Mouse (Mus musculus) cerebellum, postnatal 14 days (tissue): ENCODE measurements at regions not wholly inside any gene's neighbourhood (a gene's known extent, or its start where the extent isn't known, plus 50 kb on each side); places are given as distances from the start of the nearest gene placed in this dataset.

Experiments used
- DNase-seq, 2 experiments: peaks; one replicate each; pipeline ENCODE4 v3.0.0; 2021; ENCODE audit warnings: mixed read lengths in 2 of 2

- DNase-seq = no peak
Observed at GRCm38 (mm10) chr13:43852888-43853287, 68.3 kb downstream of the Cd83 start.

DNA sequence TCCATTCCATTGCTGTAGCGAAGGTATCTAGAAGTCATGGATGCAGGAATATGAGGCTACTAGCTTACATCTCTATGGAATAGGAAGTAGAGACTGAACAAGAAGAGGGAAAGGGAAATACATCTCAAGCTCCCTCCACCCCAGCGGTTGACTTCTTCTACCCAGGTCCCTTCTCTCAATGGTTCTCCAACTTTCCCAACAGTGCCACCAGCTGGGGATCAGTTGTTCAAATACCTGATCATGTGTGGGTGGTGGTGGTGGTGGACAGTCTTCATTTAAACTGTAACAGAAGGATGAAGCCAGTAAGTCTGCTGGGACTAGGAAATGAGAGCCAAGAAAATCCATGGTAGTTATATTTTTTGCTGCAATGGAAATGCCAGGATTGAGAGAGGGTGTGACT, 70.4 kb downstream of the Cd83 start:
- DNase-seq = no peak

GRCm38 (mm10) chr13:43860932-43861331, 76.4 kb downstream of the Cd83 start:
- DNase-seq = no peak

GRCm38 (mm10) chr13:43861424-43861823, 76.8 kb downstream of the Cd83 start:
- no peak for DNase-seq

- no peak for DNase-seq
Observed at GRCm38 (mm10) chr13:43862056-43862455, 77.5 kb downstream of the Cd83 start.

GRCm38 (mm10) chr13:43862586-43862985, 78.0 kb downstream of the Cd83 start:
- DNase-seq = no peak

DNA sequence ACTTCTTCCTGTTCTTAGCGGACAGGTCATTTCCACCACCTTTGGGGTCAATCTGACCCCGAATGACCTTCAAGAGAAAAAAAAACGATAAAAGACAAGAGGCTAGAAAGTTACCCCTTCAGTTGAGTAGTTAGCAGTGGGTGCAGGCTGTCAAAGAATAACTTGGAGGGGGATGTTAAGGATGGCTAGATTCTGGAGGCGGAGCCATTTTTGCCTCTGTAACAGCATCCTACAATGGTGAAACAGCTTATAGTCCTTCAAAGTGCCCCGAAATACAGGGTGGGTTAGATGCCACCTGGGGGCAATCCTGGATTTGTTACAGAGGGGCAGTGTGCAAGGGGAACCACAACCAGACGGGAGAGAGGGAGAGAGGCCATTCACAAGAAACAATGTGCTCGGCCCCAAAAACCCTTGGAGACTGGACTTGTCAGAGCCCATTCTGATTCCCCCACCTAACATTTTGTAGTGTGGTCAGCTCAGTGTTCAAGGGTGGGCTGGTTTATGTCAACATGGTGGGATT, 79.1 kb downstream of the Cd83 start:
- DNase-seq = no peak

GRCm38 (mm10) chr13:43864153-43864861, 79.7 kb downstream of the Cd83 start:
- peak; percentile 100 for DNase-seq

DNA sequence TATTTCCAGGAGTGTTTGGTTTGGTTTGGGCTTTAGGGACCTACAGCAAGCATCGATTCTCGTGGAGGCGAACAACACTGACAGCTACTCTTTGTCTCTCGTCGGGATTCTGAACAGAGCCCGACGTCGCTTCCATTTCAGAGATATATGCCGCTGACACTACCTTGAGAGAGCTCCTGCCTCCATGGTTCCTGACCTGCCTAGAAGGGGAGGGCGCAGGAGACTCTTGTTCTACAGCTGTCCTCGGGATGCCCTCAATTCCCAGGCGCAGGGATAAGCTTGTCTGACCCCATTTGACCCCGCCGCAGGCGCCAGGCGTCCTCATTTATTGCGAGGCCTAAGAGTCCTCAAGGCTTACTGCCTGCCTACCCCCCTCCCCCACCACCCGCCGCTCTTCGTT, 80.5 kb downstream of the Cd83 start:
- peak; percentile 49 to 51 for DNase-seq

DNA sequence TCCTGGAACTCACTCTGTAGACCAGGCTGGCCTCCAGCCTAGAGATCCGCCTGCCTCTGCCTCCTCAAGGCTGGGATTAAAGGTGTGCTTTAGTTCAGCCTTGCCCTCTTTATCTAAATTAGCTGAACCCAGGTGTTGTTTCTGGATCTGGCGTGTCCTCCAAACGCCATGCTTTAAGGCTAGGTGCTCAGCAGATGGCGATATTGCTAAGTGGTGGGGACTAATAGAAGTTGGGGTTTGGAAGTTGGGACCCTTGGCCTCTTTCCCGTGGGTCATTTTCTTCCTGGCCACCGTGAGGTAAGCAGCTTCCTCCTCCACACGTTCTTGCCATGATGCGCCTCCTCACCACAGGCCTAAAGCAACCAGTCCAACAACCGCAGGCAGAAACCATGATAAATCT, 91.3 kb downstream of the Cd83 start:
- DNase-seq = no peak

- DNase-seq = no peak
Observed at GRCm38 (mm10) chr13:43887284-43887683, 102.7 kb downstream of the Cd83 start.

GRCm38 (mm10) chr13:43891928-43892327, 107.4 kb downstream of the Cd83 start:
- no peak for DNase-seq

DNA sequence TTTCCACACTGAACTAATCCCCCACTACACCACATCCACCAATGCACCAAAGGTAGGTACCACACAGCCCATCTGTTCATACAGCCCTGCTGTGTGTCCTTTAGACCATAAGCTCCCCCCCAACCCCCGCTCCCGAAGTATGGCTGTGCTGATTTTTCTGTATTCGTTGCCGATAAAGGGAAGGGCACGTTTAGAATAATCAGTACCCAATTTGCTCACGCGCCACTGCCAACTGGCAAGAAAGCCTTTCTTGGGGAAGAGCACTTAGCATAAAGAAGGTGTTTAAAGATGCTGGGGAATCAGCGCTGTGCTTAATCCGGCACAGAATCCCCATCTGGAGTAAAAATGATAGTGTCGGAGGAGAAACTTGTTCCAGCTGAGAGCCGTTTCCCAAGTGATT, 111.4 kb downstream of the Cd83 start:
- peak; percentile 30 to 52 for DNase-seq

GRCm38 (mm10) chr13:43897046-43897445, 112.5 kb downstream of the Cd83 start:
- no peak for DNase-seq

- DNase-seq = no peak
Observed at GRCm38 (mm10) chr13:43898555-43899258, 114.1 kb downstream of the Cd83 start.

GRCm38 (mm10) chr13:43900115-43900514, 115.5 kb downstream of the Cd83 start:
- DNase-seq = peak; percentile 81 to 91

- DNase-seq = peak; percentile 56 to 82
Observed at GRCm38 (mm10) chr13:43900758-43901157, 116.2 kb downstream of the Cd83 start.

GRCm38 (mm10) chr13:43903391-43903790, 118.8 kb downstream of the Cd83 start:
- peak; percentile 83 to 85 for DNase-seq

GRCm38 (mm10) chr13:43904291-43904690, 119.7 kb downstream of the Cd83 start:
- no peak for DNase-seq

DNA sequence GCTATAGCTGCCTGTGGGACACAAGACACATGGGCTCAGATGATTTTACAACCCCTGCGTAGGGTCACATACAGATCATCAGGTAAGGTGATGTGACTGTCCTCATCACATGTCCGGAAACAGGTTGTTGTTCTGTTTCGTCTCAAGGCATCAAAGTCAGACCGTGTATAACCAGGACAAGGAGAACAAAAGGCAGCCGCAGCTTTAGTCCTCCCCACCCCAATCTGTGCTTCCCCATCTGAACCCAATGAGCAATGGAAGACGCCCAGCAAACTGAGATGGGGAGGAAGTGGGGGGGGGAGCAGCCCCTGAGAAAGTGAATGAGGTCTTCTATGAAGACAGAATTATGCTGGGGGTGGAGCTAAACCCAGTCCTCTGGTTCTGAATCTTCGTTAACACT, 121.7 kb downstream of the Cd83 start:
- no peak for DNase-seq

DNA sequence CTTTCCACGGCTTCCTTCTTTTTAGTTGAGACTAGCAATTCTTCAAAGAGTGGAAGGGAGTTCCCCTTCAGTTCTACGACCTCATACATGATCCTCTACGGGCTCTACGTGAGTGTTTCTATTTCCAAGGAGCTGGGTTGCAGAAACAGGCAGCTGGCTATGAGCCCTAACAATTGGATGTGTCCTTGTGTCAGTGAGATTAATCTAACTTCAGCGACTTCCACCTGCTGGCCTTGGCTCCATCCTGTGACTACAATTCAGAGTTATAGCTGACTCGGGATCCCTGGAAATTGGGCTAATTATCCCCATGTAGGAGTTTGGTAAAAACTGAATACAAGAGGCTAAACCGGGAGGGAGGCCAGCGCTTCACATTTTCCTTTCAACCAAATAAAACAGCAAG, 122.8 kb downstream of the Cd83 start:
- DNase-seq = peak; percentile 37 to 47

DNA sequence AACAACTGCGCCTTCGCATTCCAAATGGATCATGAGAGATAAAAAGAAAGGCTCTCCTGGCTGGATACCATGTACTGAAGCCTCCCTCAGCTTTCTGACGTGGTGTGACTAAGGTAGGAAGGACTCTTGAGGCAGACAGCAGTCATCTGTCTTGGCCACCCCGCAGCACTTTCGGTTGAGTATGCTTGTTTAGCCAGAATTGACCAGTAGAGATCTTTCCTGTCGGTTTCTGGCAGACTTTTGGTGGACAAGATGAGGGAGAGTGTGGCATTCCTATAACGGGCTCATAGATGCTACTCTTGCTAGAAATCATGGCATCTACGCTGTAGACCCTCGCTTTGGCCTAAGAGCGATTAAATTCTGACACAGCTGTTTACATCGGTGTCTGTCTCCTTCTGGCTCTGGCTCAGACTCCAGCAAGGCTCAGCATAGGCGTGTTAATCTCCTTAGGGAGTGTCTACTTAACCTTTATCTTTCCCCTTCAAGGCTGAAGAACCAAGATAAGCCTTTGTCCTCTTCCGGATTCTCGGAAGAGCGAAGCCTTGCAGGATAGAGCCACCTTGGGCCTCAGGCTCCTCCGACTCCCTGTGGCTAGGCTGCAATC, 123.6 kb downstream of the Cd83 start:
- DNase-seq = no peak

DNA sequence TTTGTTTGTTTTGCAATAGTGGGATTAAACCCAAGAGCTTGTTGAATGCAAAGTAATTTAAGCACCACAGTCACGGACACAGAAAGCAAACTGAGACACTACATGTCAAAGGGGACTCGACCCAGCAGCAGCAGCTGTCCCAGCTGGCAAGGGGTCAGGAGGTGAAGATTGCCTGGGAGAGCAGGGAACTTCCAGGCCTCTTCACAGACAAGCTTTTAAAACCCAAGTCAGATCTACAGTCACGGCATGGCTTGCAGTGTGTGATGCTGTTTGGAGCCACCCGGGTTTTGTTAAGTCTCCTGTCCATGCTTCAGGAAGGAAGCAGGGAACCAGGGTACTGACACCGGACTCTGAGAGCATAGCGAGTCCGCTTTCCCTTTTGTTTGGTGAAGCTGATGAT, 125.4 kb downstream of the Cd83 start:
- DNase-seq = no peak

DNA sequence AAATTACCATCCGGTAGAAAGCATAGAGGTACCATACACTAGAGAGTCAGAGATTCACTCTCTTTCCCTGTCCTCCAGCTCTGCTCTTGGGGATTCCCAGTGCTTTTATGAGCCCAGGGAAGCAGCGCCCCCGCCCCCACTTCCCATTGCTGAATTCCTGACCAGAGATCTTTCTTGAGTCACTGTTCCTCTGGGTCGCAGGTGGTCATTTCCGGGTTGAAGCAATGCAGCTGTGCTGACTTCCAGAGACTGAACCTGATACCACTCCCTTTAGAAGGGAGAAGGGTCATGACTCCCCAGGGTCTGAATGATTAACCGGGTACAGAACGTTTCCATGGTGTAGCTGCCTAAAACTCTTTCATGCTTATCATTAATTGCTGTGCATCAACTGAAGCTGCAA, 128.9 kb downstream of the Cd83 start:
- no peak for DNase-seq
